Mouse (Mus musculus) stomach, postnatal 0 days (tissue): ENCODE measurements around the gene Aars. TPM values are rescaled to one million over a fixed set of nuclear protein-coding genes. Genes with fewer than 3 reads are reported as not detected.
A peak's percentile ranks its signal among the peaks of the same experiment; 100 is the strongest.

Experiments
- ATAC-seq: fragments of 200-750 bp; cut with Nextera tagmentation; 2 replicates; pipeline ENCODE4 v1.8.0; 2017; ENCODE audit not compliant: low FRiP score, low TSS enrichment
- DNase-seq: peaks from one replicate; pipeline ENCODE4 v3.0.0-alpha.2; 2016; ENCODE audit warnings: low spot score
- H3K27ac ChIP-seq: fragments of 300-500 bp; sonication (generic); replicated peaks from 2 replicates; pipeline ENCODE4 v1.5.1; 2014; ENCODE audit warnings: mild to moderate bottlenecking, control low read depth
- H3K27me3 ChIP-seq: fragments of 300-500 bp; sonication (generic); 2 replicates; pipeline ENCODE4 v1.6.1; 2014; ENCODE audit warnings: low read length; ENCODE audit not compliant: control insufficient read depth, insufficient read depth
- H3K36me3 ChIP-seq: fragments of 300-500 bp; sonication (generic); 2 replicates; pipeline ENCODE4 v1.6.1; 2014; ENCODE audit warnings: low read length, mixed read lengths; ENCODE audit not compliant: control insufficient read depth, insufficient read depth
- H3K4me1 ChIP-seq: fragments of 300-500 bp; sonication (generic); replicated peaks from 2 replicates; pipeline ENCODE4 v1.6.1; 2014; ENCODE audit warnings: antibody characterized with exemption; ENCODE audit not compliant: control insufficient read depth, insufficient read depth
- H3K4me2 ChIP-seq: fragments of 300-500 bp; sonication (generic); replicated peaks from 2 replicates; pipeline ENCODE4 v1.6.1; 2014; ENCODE audit warnings: low read depth, mild to moderate bottlenecking, control low read depth, moderate library complexity
- H3K4me3 ChIP-seq: fragments of 300-500 bp; sonication (generic); 2 replicates; pipeline ENCODE4 v1.5.1; 2014; ENCODE audit warnings: low read depth, low read length, control low read depth
- H3K9ac ChIP-seq: fragments of 300-500 bp; sonication (generic); 2 replicates; pipeline ENCODE4 v1.6.1; 2014; ENCODE audit warnings: mild to moderate bottlenecking, low read length, control low read depth, mixed read lengths
- H3K9me3 ChIP-seq: fragments of 300-500 bp; sonication (generic); 2 replicates; pipeline ENCODE4 v1.6.1; 2016; ENCODE audit warnings: low read length; ENCODE audit not compliant: control insufficient read depth
- CTCF ChIP-seq: IDR thresholded peaks from 2 replicates; pipeline ENCODE4 v1.5.1; 2016; ENCODE audit warnings: antibody characterized with exemption, low read depth, mild to moderate bottlenecking, moderate library complexity
- EP300 ChIP-seq: optimal IDR thresholded peaks from 2 replicates; pipeline ENCODE3; 2016; ENCODE audit warnings: antibody characterized with exemption
- WGBS: fragments of 180-500 bp; shearing (Covaris S2); extraction: QIAGEN DNeasy Blood & Tissue Kit; methylation state at CpG from one replicate; pipeline ENCODE4 v1.1.7; 2014; 5-methylcytosine and 5-hydroxymethylcytosine counted together
- polyA plus RNA-seq: library from polyadenylated mRNA; unstranded; fragments of >200 nt; fragmentation: Nextera tagmentation; extraction: Ambion mirVana; gene quantifications from 2 replicates; pipeline ENCODE4 v1.2.1, GENCODE M21; 2015

Gene Aars
- polyA plus RNA-seq, 1 experiment from 2014 or later, result 27.4 TPM

DNA sequence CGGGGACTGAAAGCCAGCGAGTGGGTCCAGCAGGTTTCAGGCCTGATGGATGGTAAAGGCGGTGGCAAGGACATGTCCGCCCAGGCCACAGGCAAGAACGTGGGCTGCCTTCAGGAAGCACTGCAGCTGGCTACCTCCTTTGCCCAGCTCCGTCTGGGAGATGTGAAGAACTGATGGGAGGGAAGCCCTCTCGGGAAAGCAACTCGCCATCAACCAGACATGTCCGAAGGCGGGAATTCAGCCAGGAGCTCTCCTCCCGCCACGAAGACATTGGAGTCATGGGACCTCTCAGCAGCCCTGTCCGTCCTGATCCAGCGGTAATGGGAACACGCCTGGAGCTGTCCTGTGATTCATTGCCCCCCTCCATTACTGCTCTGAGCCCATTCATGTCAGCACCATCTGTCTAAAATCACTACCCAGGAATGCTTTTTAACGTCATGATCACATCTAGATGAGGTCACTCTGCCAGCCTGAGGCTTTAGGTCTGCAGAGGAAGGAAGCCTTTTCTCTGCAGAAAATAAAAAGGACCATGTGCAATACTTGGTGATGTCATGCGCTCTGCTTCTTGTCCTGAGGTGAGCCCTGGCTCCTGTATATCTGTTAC lies 22.2 kb downstream of the Aars start:
- Histone ChIP-seq H3K4me1 (peaks cover 4% of the 10 kb centered on the region; the same call in 1 of the 2 replicates), H3K9me3 (no peaks in the 10 kb centered on the region), H3K9ac (no peak overlapping the region), H3K36me3 (peaks cover 35% of the 10 kb centered on the region), H3K27ac (no peak overlapping the region), H3K27me3 (no peaks in the 10 kb centered on the region), H3K4me3 (no peak overlapping the region), H3K4me2 (no peak overlapping the region)
- no peak for ATAC-seq
- no peak for DNase-seq
- 84% methylated on average over 17 of the region's 17 CpGs for WGBS
- TF ChIP-seq EP300, result no peak

DNA sequence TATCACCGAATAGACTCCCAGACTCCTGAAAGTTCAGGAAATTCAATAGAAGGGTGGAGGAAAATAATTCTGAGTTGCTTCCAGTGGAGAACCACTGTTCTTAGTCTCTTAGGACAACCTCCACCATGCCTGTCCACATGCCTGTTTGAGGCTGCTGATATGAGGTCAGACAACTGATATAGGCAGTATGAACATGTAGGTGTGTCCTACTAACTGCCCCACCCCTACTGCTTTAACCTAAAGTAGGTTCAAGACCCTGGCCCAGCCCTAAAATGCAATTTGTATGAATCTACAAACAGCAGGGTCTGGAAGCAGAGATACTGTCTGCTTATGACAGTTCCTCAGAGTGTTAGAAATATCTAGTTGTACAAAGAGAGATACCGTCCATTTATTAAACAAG lies 22.7 kb downstream of the Aars start:
- H3K27me3 ChIP-seq, result no peaks in the 10 kb centered on the region
- 65% methylated on average over 2 of the region's 2 CpGs for WGBS
- TF ChIP-seq EP300 (no peak), CTCF (no peak)
- H3K9me3 ChIP-seq, result no peaks in the 10 kb centered on the region
- H3K4me1 ChIP-seq, result peaks cover 4% of the 10 kb centered on the region; the same call in 1 of the 2 replicates
- ATAC-seq (peak; percentile 48), DNase-seq (no peak)
- H3K27ac ChIP-seq, result no peak overlapping the region
- no peak overlapping the region for H3K4me3 ChIP-seq
- H3K36me3 ChIP-seq, result peaks cover 33% of the 10 kb centered on the region
- no peak overlapping the region for H3K4me2 ChIP-seq
- H3K9ac ChIP-seq, result no peak overlapping the region

DNA sequence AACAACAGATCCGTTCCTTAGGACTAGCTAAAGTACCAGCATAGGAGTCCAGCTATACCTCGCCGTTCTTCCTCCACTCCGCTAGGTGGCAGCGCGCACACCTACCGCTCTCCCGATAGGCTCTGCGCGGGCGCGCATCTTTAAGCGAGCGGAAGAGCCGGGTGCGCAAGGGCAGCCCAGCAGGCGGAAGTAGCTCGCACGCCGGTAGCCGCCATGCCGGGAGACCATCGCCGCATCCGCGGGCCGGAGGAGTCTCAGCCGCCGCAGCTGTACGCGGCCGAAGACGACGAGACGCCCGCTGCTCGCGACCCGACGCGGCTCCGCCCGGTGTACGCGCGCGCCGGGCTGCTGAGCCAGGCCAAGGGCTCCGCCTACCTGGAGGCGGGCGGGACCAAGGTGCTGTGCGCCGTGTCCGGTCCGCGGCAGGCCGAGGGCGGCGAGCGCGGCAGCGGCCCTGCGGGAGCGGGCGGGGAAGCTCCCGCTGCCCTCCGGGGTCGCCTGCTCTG lies 23.3 kb downstream of the Aars start, which contains the start of gene Exosc6:
Gene Exosc6 (plus strand): TSS at position 182 of the 506 bp plus-strand sequence.
- Histone ChIP-seq H3K27ac (peak within 1 kb of the TSS; percentile 71), H3K4me1 (peaks cover 4% of the 10 kb centered on the region; the same call in 1 of the 2 replicates), H3K27me3 (no peaks in the 10 kb centered on the region), H3K4me2 (peak within 1 kb of the TSS; percentile 99), H3K36me3 (peaks cover 33% of the 10 kb centered on the region), H3K9ac (peak within 1 kb of the TSS; percentile 79), H3K4me3 (peak within 1 kb of the TSS; percentile 93), H3K9me3 (no peaks in the 10 kb centered on the region)
- ATAC-seq, result peak; percentile 96
- TF ChIP-seq CTCF (peak; percentile 98), EP300 (no peak)
- peak; percentile 94 for DNase-seq
- under 1% methylated on average over 59 of the region's 68 CpGs for WGBS

DNA sequence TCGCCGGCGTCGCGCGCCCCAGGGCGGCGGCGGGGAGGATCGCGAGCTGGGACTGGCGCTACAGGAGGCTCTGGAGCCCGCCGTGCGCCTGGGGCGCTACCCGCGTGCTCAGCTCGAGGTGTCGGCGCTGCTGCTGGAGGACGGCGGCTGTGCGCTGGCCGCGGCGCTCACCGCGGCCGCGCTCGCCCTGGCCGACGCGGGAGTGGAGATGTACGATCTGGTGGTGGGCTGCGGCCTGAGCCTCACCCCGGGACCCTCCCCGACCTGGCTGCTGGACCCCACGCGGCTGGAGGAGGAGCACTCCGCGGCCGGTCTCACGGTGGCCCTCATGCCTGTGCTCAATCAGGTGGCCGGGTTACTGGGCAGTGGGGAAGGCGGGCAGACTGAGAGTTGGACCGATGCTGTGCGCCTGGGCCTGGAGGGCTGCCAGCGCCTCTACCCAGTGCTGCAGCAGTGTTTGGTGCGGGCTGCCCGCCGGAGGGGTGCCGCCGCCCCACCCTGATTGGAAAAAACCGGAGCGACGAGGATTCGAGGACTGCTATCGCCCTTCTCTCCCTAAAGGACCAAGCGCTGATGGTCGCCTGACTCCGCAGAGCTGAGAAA lies 23.8 kb downstream of the Aars start:
- Histone ChIP-seq H3K9ac (peak overlapping the region; percentile 79), H3K36me3 (peaks cover 31% of the 10 kb centered on the region), H3K27me3 (no peaks in the 10 kb centered on the region), H3K9me3 (no peaks in the 10 kb centered on the region), H3K4me1 (peaks cover 4% of the 10 kb centered on the region; the same call in 1 of the 2 replicates), H3K4me3 (peak overlapping the region; percentile 93), H3K27ac (peak overlapping the region; percentile 71), H3K4me2 (peak overlapping the region; percentile 99)
- ATAC-seq, result peak; percentile 66
- peak; percentile 63 for DNase-seq
- WGBS, result under 1% methylated on average over 59 of the region's 63 CpGs
- TF ChIP-seq EP300, result no peak
- TF ChIP-seq CTCF, result no peak

DNA sequence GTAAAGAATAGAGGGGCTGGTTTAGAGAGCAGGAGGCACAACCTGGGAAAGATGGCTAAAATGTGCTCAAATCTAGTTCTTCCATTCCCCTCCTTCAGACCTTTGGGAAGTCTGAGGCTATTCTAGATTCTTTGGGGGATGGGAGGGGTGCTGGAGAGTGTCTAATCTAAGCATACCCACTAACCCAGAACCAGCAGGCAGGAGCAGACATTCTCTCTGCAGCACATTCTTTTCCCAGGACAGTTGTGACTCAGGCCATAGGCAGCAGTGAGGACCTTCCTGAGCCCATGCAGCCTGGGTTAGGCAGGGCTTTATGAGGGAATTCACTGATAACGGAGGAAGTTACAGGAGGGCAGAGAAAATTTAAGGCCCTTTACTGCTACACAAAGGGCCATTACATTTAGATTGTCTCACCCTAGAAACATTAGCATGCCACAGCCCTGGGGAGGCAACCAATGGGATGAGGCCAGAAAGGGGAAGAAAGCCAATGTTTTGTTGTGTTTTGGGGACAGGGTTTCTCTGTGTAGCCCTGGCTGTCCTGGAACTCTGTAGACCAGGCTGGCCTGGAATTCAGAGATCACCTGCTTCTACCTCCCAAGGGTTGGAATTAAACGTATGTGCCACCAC lies 26.1 kb downstream of the Aars start:
- no peak for ATAC-seq
- no peak overlapping the region for H3K27ac ChIP-seq

DNA sequence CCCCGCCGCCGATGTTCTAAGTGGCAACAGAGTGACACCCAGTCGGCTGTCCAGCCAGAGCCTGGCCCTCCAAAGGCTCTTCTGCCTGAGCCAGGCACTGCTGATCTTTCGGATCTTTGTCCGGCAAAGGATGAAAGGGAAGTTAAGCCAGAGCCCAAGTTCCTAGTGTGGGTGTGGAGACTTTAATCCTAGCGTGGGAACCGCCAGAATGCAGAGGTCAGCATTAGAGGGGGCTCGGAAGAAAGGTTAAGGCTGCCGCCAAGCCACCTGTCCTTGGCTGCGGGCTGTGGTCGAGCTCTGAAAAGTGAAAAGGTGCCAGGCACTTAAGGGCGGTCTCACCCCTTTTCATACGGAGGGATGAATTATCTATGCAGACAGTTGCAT lies 28.7 kb downstream of the Aars start:
- DNase-seq (no peak), ATAC-seq (no peak)
- Histone ChIP-seq H3K9ac (peak overlapping the region; percentile 51), H3K9me3 (no peaks in the 10 kb centered on the region), H3K36me3 (no peaks in the 10 kb centered on the region), H3K27ac (no peak overlapping the region), H3K4me1 (peaks cover 4% of the 10 kb centered on the region; the same call in 1 of the 2 replicates), H3K4me2 (peak overlapping the region; percentile 70), H3K27me3 (no peaks in the 10 kb centered on the region), H3K4me3 (peak overlapping the region; percentile 59)
- TF ChIP-seq EP300 (no peak), CTCF (no peak)
- 0% methylated on average over 14 of the region's 14 CpGs for WGBS

More for the DNA sequence above, 26.1 kb downstream of the Aars start:
- Histone ChIP-seq H3K4me1 (peaks cover 4% of the 10 kb centered on the region; the same call in 1 of the 2 replicates), H3K27me3 (no peaks in the 10 kb centered on the region), H3K9me3 (no peaks in the 10 kb centered on the region), H3K4me3 (no peak overlapping the region), H3K4me2 (no peak overlapping the region), H3K9ac (no peak overlapping the region), H3K36me3 (peaks cover 12% of the 10 kb centered on the region)
- WGBS, result 63% methylated on average over 2 of the region's 2 CpGs
- DNase-seq, result no peak
- TF ChIP-seq CTCF (no peak), EP300 (no peak)
